Mouse (Mus musculus) small intestine, adult 2 months (tissue): ENCODE data around the gene Ogfrl1.

Experiments used
- CTCF ChIP-seq: fragments of 200-500 bp; IDR thresholded peaks from 2 replicates; pipeline ENCODE4 v1.5.1; 2012; ENCODE audit warnings: low read depth, mild to moderate bottlenecking, control low read depth, inconsistent platforms, low read length, moderate library complexity, mixed read lengths; ENCODE audit not compliant: insufficient replicate concordance, insufficient read length; ENCODE audit errors: extremely low read depth
- POLR2A ChIP-seq: fragments of 200-500 bp; IDR thresholded peaks from 2 replicates; pipeline ENCODE4 v1.6.1; 2012; ENCODE audit warnings: low read depth, mild to moderate bottlenecking, control low read depth, inconsistent platforms, low read length, moderate library complexity

DNA sequence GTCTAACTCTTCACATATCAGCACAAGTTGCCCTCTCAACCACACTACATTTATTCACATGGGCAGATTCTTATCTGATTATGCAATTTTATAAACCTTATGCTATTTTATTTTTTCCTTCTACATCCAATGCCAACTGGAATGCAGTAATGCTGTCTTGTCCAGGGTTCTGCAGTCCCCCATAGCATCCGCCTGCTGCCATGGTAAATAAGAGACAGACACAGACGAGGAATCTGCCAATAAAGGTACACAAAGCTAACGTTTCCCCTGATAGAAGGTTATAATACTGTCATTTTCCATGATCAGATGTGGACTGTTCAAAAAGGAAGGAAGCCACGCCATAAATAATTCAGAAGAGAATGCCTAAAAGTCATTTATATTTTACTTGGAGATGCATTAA lies 54.7 kb downstream of the Ogfrl1 start:
- TF ChIP-seq POLR2A (no peak), CTCF (no peak)
